Mouse (Mus musculus): ENCODE results near the gene Ctrb1. TPM values are rescaled to one million over a fixed set of nuclear protein-coding genes. Genes with fewer than 3 reads are reported as not detected.

The Ctrb1 gene
- polyA plus RNA-seq, 1 experiment = 0.17 TPM

DNA sequence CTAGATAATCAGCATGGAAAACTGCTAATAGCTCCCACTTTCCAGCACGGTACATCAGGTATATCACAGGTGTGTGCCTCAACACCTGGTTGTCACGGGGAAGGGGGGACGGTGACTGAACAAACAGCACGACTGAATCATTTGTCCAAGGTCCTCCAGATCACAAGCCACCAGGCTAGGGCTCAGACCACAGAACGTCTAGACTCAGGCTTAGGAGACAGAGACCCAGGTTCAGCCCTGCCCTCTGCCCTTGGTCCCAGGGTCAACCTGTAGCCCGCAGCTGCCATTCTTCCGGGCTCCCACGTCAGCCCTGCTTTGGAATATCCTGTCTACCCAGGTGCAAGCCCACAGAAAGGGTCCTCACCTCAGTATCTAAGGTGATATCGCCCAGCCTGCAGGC, 10.6 kb upstream of the Ctrb1 start:
- no peak for TF ChIP-seq POLR2A (IDR thresholded peaks at IDR 0.05; ENCODE audit: low read depth, low read length)
- no peak for TF ChIP-seq CTCF (conservative IDR thresholded peaks at IDR 0.05; ENCODE audit: insufficient read depth, insufficient read length, low read depth, low read length)
- Histone ChIP-seq H3K4me1 (ENCODE audit: control insufficient read depth, insufficient read depth, low read length) (no peaks in the 10 kb centered on the region), H3K27ac (ENCODE audit: insufficient read depth, low read depth, low read length) (no peak overlapping the region), H3K4me3 (ENCODE audit: insufficient read depth, low read depth, low read length) (no peak overlapping the region), H3K27me3 (replicated peaks; ENCODE audit: control insufficient read depth, insufficient read depth, low read length) (no peaks in the 10 kb centered on the region), H3K36me3 (ENCODE audit: control insufficient read depth, insufficient read depth, low read length) (no peaks in the 10 kb centered on the region)
- no peak for DNase-seq
- WGBS = 60% methylated on average over 9 of the region's 9 CpGs

DNA sequence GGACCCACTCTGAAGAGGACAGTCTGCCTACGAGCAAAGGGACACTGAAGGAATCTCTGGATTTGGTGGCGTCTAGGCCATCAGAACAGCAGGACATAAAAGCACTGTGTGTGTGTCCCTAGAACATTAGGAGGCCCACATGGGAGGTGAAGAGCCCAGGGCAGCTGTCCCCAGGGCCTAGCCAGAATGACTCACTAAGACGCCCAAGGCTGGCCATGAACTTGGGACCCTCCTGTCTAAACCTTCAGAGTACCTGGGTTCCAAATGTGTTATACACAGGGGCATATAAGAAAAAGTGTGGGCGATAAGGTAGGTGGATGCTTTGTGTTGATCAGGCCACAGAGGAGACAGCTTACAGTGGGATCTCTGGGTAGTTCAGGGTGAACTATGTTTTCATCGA, 9.9 kb upstream of the Ctrb1 start:
- TF ChIP-seq POLR2A (IDR thresholded peaks at IDR 0.05; ENCODE audit: low read depth, low read length) = no peak
- TF ChIP-seq CTCF (conservative IDR thresholded peaks at IDR 0.05; ENCODE audit: insufficient read depth, insufficient read length, low read depth, low read length) = no peak
- Histone ChIP-seq H3K27me3 (replicated peaks; ENCODE audit: control insufficient read depth, insufficient read depth, low read length) (no peaks in the 10 kb centered on the region), H3K4me3 (ENCODE audit: insufficient read depth, low read depth, low read length) (no peak overlapping the region), H3K36me3 (ENCODE audit: control insufficient read depth, insufficient read depth, low read length) (no peaks in the 10 kb centered on the region), H3K27ac (ENCODE audit: insufficient read depth, low read depth, low read length) (no peak overlapping the region), H3K4me1 (ENCODE audit: control insufficient read depth, insufficient read depth, low read length) (no peaks in the 10 kb centered on the region)
- no peak for DNase-seq
- WGBS = 95% methylated on average over 5 of the region's 5 CpGs

DNA sequence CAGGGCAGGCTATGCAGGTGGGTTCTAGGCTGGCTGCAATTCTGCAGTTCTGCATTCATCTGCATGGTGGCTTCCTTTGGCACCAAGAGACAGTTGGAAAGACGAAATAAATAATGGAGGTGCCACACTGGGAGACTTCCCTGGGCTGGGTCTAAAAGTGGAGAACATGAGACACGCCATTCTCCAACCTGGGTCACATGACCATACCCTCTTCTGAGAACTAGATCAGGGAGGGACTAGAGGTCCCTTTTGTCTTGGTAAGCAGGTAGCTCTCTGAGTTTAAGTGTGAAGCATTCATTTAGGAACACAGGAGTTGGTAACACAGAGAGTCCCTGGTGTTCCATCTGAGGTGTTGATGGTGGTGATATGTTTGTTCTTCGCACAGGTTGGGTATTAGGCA, 9.4 kb upstream of the Ctrb1 start:
- 85% methylated on average over 3 of the region's 3 CpGs for WGBS
- H3K4me1 ChIP-seq (ENCODE audit: control insufficient read depth, insufficient read depth, low read length) = no peaks in the 10 kb centered on the region
- no peaks in the 10 kb centered on the region for H3K27me3 ChIP-seq (replicated peaks; ENCODE audit: control insufficient read depth, insufficient read depth, low read length)
- TF ChIP-seq CTCF (conservative IDR thresholded peaks at IDR 0.05; ENCODE audit: insufficient read depth, insufficient read length, low read depth, low read length) (no peak), POLR2A (IDR thresholded peaks at IDR 0.05; ENCODE audit: low read depth, low read length) (no peak)
- DNase-seq = no peak
- H3K27ac ChIP-seq (ENCODE audit: insufficient read depth, low read depth, low read length) = no peak overlapping the region
- H3K4me3 ChIP-seq (ENCODE audit: insufficient read depth, low read depth, low read length) = no peak overlapping the region
- no peaks in the 10 kb centered on the region for H3K36me3 ChIP-seq (ENCODE audit: control insufficient read depth, insufficient read depth, low read length)

DNA sequence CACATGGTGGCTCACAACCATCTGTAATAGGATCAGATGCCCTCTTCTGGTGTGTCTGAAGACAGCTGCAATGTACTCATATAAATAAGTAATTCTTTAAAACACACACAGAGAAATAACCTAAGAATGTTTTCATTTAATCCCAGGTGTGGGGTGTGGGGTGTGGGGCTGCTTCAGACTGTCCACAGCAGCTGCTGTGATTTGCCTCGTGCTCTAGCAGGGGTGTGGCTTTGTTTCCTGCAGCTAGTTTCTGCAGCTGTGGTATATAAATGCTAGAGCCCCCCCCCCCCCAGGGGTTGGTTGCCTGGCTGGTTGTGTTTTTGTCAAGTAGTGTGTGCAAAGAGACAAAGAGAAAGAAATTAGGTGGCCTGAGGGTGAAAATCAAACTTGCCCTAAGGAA, 8.2 kb upstream of the Ctrb1 start:
- Histone ChIP-seq H3K4me3 (ENCODE audit: insufficient read depth, low read depth, low read length) (no peak overlapping the region), H3K27ac (ENCODE audit: insufficient read depth, low read depth, low read length) (no peak overlapping the region), H3K27me3 (replicated peaks; ENCODE audit: control insufficient read depth, insufficient read depth, low read length) (no peaks in the 10 kb centered on the region), H3K4me1 (ENCODE audit: control insufficient read depth, insufficient read depth, low read length) (no peaks in the 10 kb centered on the region), H3K36me3 (ENCODE audit: control insufficient read depth, insufficient read depth, low read length) (no peaks in the 10 kb centered on the region)
- no peak for TF ChIP-seq POLR2A (IDR thresholded peaks at IDR 0.05; ENCODE audit: low read depth, low read length)
- no peak for TF ChIP-seq CTCF (conservative IDR thresholded peaks at IDR 0.05; ENCODE audit: insufficient read depth, insufficient read length, low read depth, low read length)
- DNase-seq = no peak
- WGBS = 44% methylated on average over 1 of the region's 1 CpGs

DNA sequence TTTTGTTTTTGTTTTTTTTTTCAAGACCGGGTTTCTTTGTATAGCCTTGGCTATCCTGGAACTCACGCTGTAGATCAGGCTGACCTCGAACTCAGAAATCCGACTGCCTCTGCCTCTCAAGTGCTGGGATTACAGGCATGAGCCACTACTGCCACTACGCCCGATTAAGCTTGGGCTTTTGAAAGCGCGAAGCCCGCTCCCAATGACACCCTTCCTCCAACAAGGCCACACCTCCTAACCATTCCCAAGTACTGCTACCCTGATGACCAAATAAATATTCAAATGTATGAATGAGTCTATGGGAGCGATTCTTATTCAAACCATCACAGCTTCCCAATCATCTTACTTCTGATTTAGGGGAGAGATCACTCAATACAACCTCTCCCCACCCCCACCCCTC, 6.8 kb upstream of the Ctrb1 start:
- H3K27me3 ChIP-seq (replicated peaks; ENCODE audit: control insufficient read depth, insufficient read depth, low read length) = no peaks in the 10 kb centered on the region
- 89% methylated on average over 10 of the region's 10 CpGs for whole genome bisulfite sequencing
- no peaks in the 10 kb centered on the region; the same call in 1 of the 2 replicates for H3K4me1 ChIP-seq (ENCODE audit: control insufficient read depth, insufficient read depth, low read length)
- H3K4me3 ChIP-seq (ENCODE audit: insufficient read depth, low read depth, low read length) = no peak overlapping the region
- TF ChIP-seq CTCF (conservative IDR thresholded peaks at IDR 0.05; ENCODE audit: insufficient read depth, insufficient read length, low read depth, low read length) (no peak), POLR2A (IDR thresholded peaks at IDR 0.05; ENCODE audit: low read depth, low read length) (no peak)
- no peak overlapping the region for H3K27ac ChIP-seq (ENCODE audit: insufficient read depth, low read depth, low read length)
- no peaks in the 10 kb centered on the region for H3K36me3 ChIP-seq (ENCODE audit: control insufficient read depth, insufficient read depth, low read length)
- DNase-seq = no peak

DNA sequence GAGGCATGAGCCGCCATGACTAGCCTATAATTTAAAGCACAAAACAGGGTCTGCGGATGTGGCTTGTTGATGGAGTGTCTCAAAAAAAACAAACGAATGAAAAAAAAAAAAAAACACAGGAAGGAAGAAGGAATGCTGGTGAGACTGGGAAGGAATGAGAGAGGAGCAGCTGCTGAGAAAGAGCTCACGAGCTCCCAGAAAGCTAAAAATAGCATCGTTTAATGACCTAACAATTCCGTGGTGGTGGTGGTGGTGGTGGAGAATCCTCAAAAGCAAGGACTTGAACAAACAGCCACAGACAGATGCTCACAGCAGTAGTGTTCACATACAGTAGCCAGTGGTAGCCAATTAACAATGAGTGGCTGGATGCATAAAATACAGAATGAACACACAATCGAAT, 4.6 kb upstream of the Ctrb1 start:
- TF ChIP-seq POLR2A (IDR thresholded peaks at IDR 0.05; ENCODE audit: low read depth, low read length) (no peak), CTCF (conservative IDR thresholded peaks at IDR 0.05; ENCODE audit: insufficient read depth, insufficient read length, low read depth, low read length) (no peak)
- 48% methylated on average over 7 of the region's 7 CpGs for WGBS
- DNase-seq = no peak
- H3K27me3 ChIP-seq (replicated peaks; ENCODE audit: control insufficient read depth, insufficient read depth, low read length) = no peaks in the 10 kb centered on the region
- no peaks in the 10 kb centered on the region for H3K36me3 ChIP-seq (ENCODE audit: control insufficient read depth, insufficient read depth, low read length)
- H3K27ac ChIP-seq (ENCODE audit: insufficient read depth, low read depth, low read length) = no peak overlapping the region
- H3K4me3 ChIP-seq (ENCODE audit: insufficient read depth, low read depth, low read length) = no peak overlapping the region
- no peaks in the 10 kb centered on the region; the same call in 1 of the 2 replicates for H3K4me1 ChIP-seq (ENCODE audit: control insufficient read depth, insufficient read depth, low read length)

DNA sequence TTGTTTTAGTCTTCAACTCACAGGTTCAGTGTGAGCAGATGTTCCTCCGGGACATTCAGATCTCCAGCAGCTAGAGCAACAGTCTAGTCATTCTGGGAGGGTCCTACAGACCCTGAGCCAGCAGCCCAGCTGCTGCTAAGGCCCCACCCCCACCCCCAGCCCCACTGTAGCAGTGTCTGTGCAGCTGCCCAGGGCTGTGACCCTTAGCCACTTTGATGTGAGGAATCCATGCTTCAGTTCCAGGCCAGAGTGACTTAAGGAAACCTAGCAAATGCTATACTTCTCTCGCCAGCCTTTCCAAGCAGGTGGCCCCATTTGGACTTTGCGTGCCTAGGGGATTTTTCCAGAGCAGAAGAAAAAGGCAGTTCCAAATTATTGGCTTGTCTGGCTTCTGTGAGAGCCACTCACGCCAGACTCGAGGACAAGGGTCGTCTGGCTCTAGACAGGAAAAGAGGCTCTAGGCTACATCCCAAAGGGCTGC, 2.5 kb upstream of the Ctrb1 start:
- Histone ChIP-seq H3K27ac (ENCODE audit: insufficient read depth, low read depth, low read length) (no peak overlapping the region), H3K4me1 (ENCODE audit: control insufficient read depth, insufficient read depth, low read length) (no peaks in the 10 kb centered on the region; the same call in 1 of the 2 replicates), H3K27me3 (replicated peaks; ENCODE audit: control insufficient read depth, insufficient read depth, low read length) (no peaks in the 10 kb centered on the region), H3K36me3 (ENCODE audit: control insufficient read depth, insufficient read depth, low read length) (no peaks in the 10 kb centered on the region), H3K4me3 (ENCODE audit: insufficient read depth, low read depth, low read length) (no peak overlapping the region)
- peak; percentile 73 for DNase-seq
- TF ChIP-seq POLR2A (IDR thresholded peaks at IDR 0.05; ENCODE audit: low read depth, low read length) = no peak
- no peak for TF ChIP-seq CTCF (conservative IDR thresholded peaks at IDR 0.05; ENCODE audit: insufficient read depth, insufficient read length, low read depth, low read length)
- WGBS = 38% methylated on average over 6 of the region's 6 CpGs

Measured in kidney, adult 2 months (tissue).